Mouse (Mus musculus) cerebellum, adult 2 months (tissue): ENCODE results near the gene Fam196b. TPM values are rescaled to one million over a fixed set of nuclear protein-coding genes. Genes with fewer than 3 reads are reported as not detected.

Experiments used
- DNase-seq, 2 experiments: peaks; one replicate each; pipeline ENCODE4 v3.0.0; 2021
- H3K27ac ChIP-seq: fragments of 200-500 bp; 2 replicates; pipeline ENCODE4 v1.5.1; 2012; ENCODE audit warnings: low read length, control low read depth, inconsistent platforms; ENCODE audit not compliant: insufficient read depth
- H3K27me3 ChIP-seq: fragments of 200-500 bp; 2 replicates; pipeline ENCODE4 v1.6.1; 2012; ENCODE audit warnings: inconsistent platforms, mild to moderate bottlenecking, low read length, moderate library complexity; ENCODE audit not compliant: control insufficient read depth, insufficient read depth
- H3K4me1 ChIP-seq: fragments of 200-500 bp; 2 replicates; pipeline ENCODE4 v1.6.1; 2011; ENCODE audit warnings: low read length; ENCODE audit not compliant: control insufficient read depth, insufficient read depth
- H3K4me3 ChIP-seq: fragments of 200-500 bp; replicated peaks from 2 replicates; pipeline ENCODE3; 2011; ENCODE audit warnings: mild to moderate bottlenecking, low read depth, low read length, control low read depth; ENCODE audit not compliant: insufficient read depth
- CTCF ChIP-seq: fragments of 200-500 bp; IDR thresholded peaks from 2 replicates; pipeline ENCODE4 v1.5.1; 2011; ENCODE audit warnings: low read depth, mild to moderate bottlenecking, control low read depth, low read length, moderate library complexity, borderline replicate concordance; ENCODE audit not compliant: insufficient read depth
- POLR2A ChIP-seq: fragments of 200-500 bp; IDR thresholded peaks from 2 replicates; pipeline ENCODE4 v1.6.1; 2011; ENCODE audit warnings: low read length, control low read depth, borderline replicate concordance; ENCODE audit not compliant: insufficient read depth
- WGBS: fragments of 180-500 bp; shearing (Covaris S2); methylation state at CpG from one replicate; pipeline ENCODE4 v1.1.7; 2018; 5-methylcytosine and 5-hydroxymethylcytosine counted together
- polyA plus RNA-seq: library from polyadenylated mRNA; depleted of rRNA; stranded (reverse); fragments of >200 nt; gene quantifications from 2 replicates; pipeline ENCODE4 v1.2.3, GENCODE M21; 2012

Fam196b gene
- polyA plus RNA-seq, 1 experiment: 4.6 TPM

DNA sequence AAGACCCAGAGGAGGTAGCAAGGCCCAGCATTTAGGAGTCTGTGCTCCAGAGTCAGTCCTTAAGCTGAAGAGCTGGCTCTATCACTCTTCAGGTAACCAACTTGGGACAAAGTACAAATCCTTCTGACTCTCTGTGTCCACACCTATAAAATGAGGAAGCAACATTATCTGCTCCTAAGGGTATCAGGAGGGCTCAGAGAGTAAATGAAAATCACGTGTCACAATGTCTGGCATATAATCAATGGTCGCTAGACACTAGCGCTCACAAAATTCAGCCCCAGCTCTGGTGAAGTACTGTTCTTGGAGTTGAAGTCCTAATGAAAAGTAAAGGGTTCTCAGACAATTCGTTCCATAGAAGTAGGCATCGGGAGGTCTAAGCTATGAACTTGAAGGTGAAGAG lies 83.0 kb downstream of the Fam196b start:
- WGBS: 89% methylated on average over 5 of the region's 5 CpGs
- Histone ChIP-seq H3K27me3 (no peaks in the 10 kb centered on the region), H3K27ac (no peak overlapping the region), H3K4me3 (no peak overlapping the region), H3K4me1 (no peaks in the 10 kb centered on the region)
- no peak for DNase-seq
- TF ChIP-seq POLR2A (no peak), CTCF (no peak)

- no peak for TF ChIP-seq CTCF
- no peak for TF ChIP-seq POLR2A
- WGBS: 90% methylated on average over 2 of the region's 2 CpGs
These were observed 83.9 kb downstream of the Fam196b start for GRCm38 (mm10) chr11:34398555-34398954.

DNA sequence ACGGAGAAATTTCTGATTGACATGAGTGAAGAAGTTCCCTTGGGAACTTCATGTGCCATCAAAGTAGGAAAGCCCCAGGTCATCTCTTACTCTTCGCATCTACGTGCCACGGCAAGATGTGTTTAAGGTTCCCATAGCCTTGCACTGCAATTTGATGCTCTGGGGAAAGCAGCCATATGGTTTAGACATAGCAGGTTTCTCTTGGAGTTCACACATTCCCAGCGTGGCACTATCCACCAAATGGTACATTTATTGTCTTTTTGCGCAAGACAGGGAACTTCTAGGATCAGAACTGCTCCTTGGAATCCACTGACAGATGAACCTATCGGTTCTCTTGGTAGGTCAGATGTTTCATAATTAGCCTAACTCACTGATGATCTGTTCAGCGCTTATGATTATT lies 86.7 kb downstream of the Fam196b start:
- H3K27ac ChIP-seq: no peak overlapping the region
- WGBS: 82% methylated on average over 8 of the region's 8 CpGs
- H3K4me3 ChIP-seq: no peak overlapping the region
- DNase-seq: no peak
- TF ChIP-seq POLR2A: no peak
- no peak for TF ChIP-seq CTCF
- no peaks in the 10 kb centered on the region for H3K27me3 ChIP-seq
- H3K4me1 ChIP-seq: no peaks in the 10 kb centered on the region

More at GRCm38 (mm10) chr11:34398555-34398954, 83.9 kb downstream of the Fam196b start:
- Histone ChIP-seq H3K4me1 (no peaks in the 10 kb centered on the region), H3K27me3 (no peaks in the 10 kb centered on the region), H3K4me3 (no peak overlapping the region), H3K27ac (no peak overlapping the region)
- no peak for DNase-seq

GRCm38 (mm10) chr11:34405311-34405710 lies 90.7 kb downstream of the Fam196b start:
- H3K4me3 ChIP-seq: no peak overlapping the region
- H3K27me3 ChIP-seq: no peaks in the 10 kb centered on the region
- DNase-seq: no peak
- no peaks in the 10 kb centered on the region for H3K4me1 ChIP-seq
- TF ChIP-seq CTCF: no peak
- no peak for TF ChIP-seq POLR2A
- 91% methylated on average over 1 of the region's 1 CpGs for WGBS
- H3K27ac ChIP-seq: no peak overlapping the region

DNA sequence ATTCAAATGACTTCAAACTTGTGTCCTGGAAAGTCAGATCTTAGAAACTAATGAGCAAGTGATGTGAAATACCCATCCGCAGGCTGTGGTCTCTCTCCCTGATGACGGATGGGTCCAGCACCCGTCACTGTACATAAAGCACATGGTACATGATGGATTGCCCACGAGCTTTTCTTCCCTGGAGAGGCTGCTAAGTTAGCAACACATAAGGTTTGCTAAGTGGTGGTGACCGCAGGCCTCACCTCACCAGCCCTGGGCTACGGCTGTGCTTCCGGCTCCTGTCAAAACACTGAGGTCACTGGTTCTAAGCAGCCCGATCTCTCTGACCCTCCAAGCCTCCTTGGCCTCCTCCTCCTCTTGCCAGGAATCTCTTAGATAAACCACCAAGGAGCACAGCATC lies 91.7 kb downstream of the Fam196b start:
- no peak for DNase-seq
- Histone ChIP-seq H3K27me3 (no peaks in the 10 kb centered on the region), H3K4me3 (no peak overlapping the region), H3K4me1 (no peaks in the 10 kb centered on the region), H3K27ac (no peak overlapping the region)
- TF ChIP-seq POLR2A: no peak
- no peak for TF ChIP-seq CTCF
- 70% methylated on average over 8 of the region's 8 CpGs for WGBS

DNA sequence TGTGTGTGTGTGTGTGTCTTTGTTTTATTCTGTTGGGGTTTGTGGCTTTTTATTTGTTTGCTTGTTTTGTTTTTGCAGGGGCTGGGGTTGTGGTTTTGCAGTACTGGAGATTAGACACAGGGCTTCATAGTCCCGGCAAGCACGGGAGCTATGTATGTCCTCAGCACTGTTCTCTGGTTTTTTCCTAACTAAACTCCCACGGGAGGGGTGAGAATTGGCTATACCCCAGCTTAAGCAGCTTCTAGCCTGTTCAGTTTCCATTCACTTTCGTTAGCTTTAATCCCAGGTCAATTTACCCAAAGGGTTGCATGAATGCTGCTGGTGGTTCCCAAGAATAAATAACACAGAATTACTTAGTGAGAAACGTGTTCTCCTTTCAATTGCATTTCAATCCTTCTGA lies 92.2 kb downstream of the Fam196b start:
- DNase-seq: no peak
- Histone ChIP-seq H3K27ac (no peak overlapping the region), H3K4me1 (no peaks in the 10 kb centered on the region), H3K4me3 (no peak overlapping the region), H3K27me3 (no peaks in the 10 kb centered on the region)
- 33% methylated on average over 5 of the region's 5 CpGs for WGBS
- no peak for TF ChIP-seq POLR2A
- no peak for TF ChIP-seq CTCF

DNA sequence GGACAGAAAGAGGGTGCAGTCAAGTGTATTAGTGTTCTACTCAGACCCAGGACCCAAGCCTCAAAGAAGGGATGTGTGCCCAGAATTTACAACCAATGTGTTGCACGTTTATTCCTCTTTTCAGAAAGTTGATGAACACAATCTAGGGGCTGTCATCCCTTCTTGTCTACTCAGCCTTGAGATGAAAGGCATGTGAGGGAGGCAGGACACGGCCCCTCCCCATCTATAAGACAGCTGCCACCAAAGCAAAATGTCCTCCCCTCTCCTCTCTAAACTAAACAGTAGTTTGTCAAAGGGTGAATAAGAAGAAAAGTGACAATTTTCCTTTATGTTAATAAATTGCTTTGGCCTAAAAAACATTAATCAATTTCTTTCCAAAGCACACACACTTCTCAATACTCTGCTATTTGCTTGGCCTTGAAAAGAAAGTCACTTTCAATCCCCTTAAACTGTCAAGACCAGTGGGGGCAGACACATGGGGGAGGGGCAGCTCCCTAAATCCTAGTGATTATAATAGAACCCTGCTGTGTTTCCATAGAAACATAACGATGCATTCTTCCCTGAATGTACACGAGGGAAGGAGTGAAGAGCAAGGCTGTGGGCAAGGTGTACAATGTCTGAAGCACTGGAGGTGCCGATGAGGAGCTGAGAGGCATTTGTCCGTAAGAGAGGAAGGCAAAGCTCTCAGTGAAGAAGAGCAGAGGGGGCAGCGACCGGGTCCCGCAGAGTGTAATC lies 101.4 kb downstream of the Fam196b start:
- no peak for DNase-seq
- no peak overlapping the region for H3K4me3 ChIP-seq
- TF ChIP-seq POLR2A (no peak), CTCF (no peak)
- 31% methylated on average over 9 of the region's 9 CpGs for WGBS
- H3K4me1 ChIP-seq: no peaks in the 10 kb centered on the region
- no peak overlapping the region for H3K27ac ChIP-seq
- no peaks in the 10 kb centered on the region for H3K27me3 ChIP-seq

GRCm38 (mm10) chr11:34416619-34416979 lies 102.0 kb downstream of the Fam196b start:
- no peak overlapping the region for H3K4me3 ChIP-seq
- H3K27ac ChIP-seq: no peak overlapping the region
- DNase-seq: no peak
- 19% methylated on average over 3 of the region's 3 CpGs for WGBS
- no peaks in the 10 kb centered on the region for H3K27me3 ChIP-seq
- H3K4me1 ChIP-seq: no peaks in the 10 kb centered on the region
- TF ChIP-seq CTCF: no peak
- no peak for TF ChIP-seq POLR2A

DNA sequence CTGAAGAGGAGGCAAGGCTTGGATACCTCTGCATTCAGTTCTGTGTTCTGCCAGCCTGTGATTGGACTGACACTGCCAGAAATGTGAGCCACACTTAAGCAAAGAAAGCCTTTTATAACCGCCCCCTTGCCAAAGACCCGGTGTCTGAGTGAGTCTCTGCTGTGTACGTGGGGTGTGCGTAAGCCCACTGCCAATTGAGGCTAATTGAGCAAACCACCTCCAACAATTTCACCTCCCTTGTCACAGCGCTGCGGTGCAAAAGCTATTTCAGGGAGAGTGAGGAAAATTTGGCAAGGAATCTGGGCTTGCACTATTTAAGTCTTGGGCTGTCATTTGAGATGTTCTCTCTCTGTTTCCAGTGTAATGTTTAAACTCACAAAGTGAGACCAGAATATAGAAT lies 106.4 kb downstream of the Fam196b start:
- WGBS: 15% methylated on average over 6 of the region's 6 CpGs
- no peak for TF ChIP-seq CTCF
- no peak for TF ChIP-seq POLR2A
- no peak overlapping the region for H3K27ac ChIP-seq
- no peak for DNase-seq
- no peaks in the 10 kb centered on the region for H3K27me3 ChIP-seq
- H3K4me1 ChIP-seq: no peaks in the 10 kb centered on the region
- H3K4me3 ChIP-seq: no peak overlapping the region
